8 mouse cellular contexts compared by ENCODE assay signal in the genomic region with DNA sequence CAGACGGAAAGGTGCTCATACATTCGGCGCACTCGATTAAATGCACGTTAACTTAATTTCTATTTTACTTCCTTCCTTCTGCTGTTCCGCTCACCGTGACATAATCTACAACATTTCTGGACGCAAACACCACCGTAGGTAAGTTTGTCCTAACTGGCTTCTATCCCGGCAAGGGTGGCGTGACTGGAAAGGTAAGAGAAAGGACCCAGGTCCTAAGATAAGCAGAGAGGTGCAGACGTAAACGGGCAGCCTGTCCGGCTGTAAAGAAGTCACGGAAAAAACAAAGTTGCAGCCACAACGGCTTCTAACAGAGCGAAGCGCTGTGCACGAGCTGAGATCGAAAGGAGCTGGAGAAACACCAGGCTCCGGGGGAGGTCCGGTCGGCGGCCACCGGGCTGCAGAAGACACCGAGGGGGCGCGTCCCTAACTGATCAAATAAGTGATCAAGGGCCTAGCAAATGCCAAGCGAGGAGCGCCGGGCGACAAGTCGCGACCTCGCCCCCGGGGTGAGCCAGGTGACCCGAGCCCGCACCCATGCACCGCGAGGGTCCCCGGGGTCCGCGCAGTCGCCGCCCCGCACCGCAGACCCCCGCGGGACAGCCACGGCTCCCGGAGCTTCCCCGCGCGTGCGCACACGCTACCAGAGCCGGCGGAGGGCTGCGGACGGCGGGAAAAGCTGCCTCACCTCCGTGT. TPM values are rescaled to one million over a fixed set of nuclear protein-coding genes. Genes with fewer than 3 reads are reported as not detected.
DNase-seq lines count a peak whose midpoint lies in the region; ATAC-seq and TF ChIP-seq lines count a peak whose summit lies in the region.

No protein-coding gene starts in this region.

- peak overlapping the region; percentile 97 for H3K4me3 ChIP-seq in kidney, adult 2 months (ENCODE audit: insufficient read depth, low read depth, low read length)
- H3K4me3 ChIP-seq in ES-Bruce4 (ENCODE audit: low read depth, low read length) = peak overlapping the region; percentile 88
- H3K4me3 ChIP-seq in embryonic facial prominence, embryonic 12.5 days = peak overlapping the region; percentile 88
- H3K4me3 ChIP-seq in intestine, embryonic 15.5 days (replicated peaks) = peak overlapping the region; percentile 81
- H3K4me3 ChIP-seq in midbrain, embryonic 14.5 days (replicated peaks; ENCODE audit: low read depth, low read length) = peak overlapping the region; percentile 79

- WGBS in kidney, adult 2 months = 1% methylated on average over 62 of the region's 62 CpGs
- 2% methylated on average over 62 of the region's 62 CpGs for WGBS in embryonic facial prominence, embryonic 12.5 days
- WGBS in intestine, embryonic 15.5 days = under 1% methylated on average over 62 of the region's 62 CpGs
- under 1% methylated on average over 62 of the region's 62 CpGs for WGBS in midbrain, embryonic 14.5 days

- TF ChIP-seq POLR2A in kidney, adult 2 months (IDR thresholded peaks at IDR 0.05; ENCODE audit: low read depth, low read length) = no peak
- no peak for TF ChIP-seq POLR2A in ES-Bruce4 (IDR thresholded peaks at IDR 0.05; ENCODE audit: insufficient read depth, low read length)

- no peak for DNase-seq in kidney, adult 2 months
- DNase-seq in kidney, postnatal 4 days = no peak
- peak; percentile 2 for DNase-seq in midbrain, embryonic 14.5 days
- DNase-seq in kidney, adult 11 months = no peak
- no peak for DNase-seq in cerebellum, postnatal 10 days

- H3K9ac ChIP-seq in ES-Bruce4 (ENCODE audit: low read depth, poor library complexity, severe bottlenecking) = peak overlapping the region; percentile 82
- H3K9ac ChIP-seq in embryonic facial prominence, embryonic 12.5 days = peak overlapping the region; percentile 96
- peak overlapping the region; percentile 90 for H3K9ac ChIP-seq in intestine, embryonic 15.5 days
- H3K9ac ChIP-seq in midbrain, embryonic 14.5 days (replicated peaks; ENCODE audit: low read length) = peak overlapping the region; percentile 79

- H3K4me1 ChIP-seq in kidney, adult 2 months (ENCODE audit: control insufficient read depth, insufficient read depth, low read length) = peaks cover 5% of the 10 kb centered on the region; the same call in 1 of the 2 replicates
- H3K4me1 ChIP-seq in ES-Bruce4 (ENCODE audit: control insufficient read depth, insufficient read depth, low read length) = no peaks in the 10 kb centered on the region
- peaks cover 19% of the 10 kb centered on the region for H3K4me1 ChIP-seq in embryonic facial prominence, embryonic 12.5 days
- peaks cover 14% of the 10 kb centered on the region for H3K4me1 ChIP-seq in intestine, embryonic 15.5 days (replicated peaks)
- H3K4me1 ChIP-seq in midbrain, embryonic 14.5 days (ENCODE audit: control insufficient read depth, insufficient read depth, low read length) = peaks cover 14% of the 10 kb centered on the region

- H3K9me3 ChIP-seq in ES-Bruce4 (replicated peaks; ENCODE audit: control insufficient read depth, insufficient read depth, low read length, poor library complexity, severe bottlenecking) = no peaks in the 10 kb centered on the region
- H3K9me3 ChIP-seq in embryonic facial prominence, embryonic 12.5 days = no peaks in the 10 kb centered on the region
- no peaks in the 10 kb centered on the region for H3K9me3 ChIP-seq in intestine, embryonic 15.5 days
- H3K9me3 ChIP-seq in midbrain, embryonic 14.5 days (ENCODE audit: control insufficient read depth, low read length) = no peaks in the 10 kb centered on the region

- no peaks in the 10 kb centered on the region; the same call in 1 of the 2 replicates for H3K36me3 ChIP-seq in kidney, adult 2 months (ENCODE audit: control insufficient read depth, insufficient read depth, low read length)
- peaks cover 19% of the 10 kb centered on the region for H3K36me3 ChIP-seq in ES-Bruce4 (ENCODE audit: control insufficient read depth, insufficient read depth, low read length, poor library complexity, severe bottlenecking)
- H3K36me3 ChIP-seq in embryonic facial prominence, embryonic 12.5 days = no peaks in the 10 kb centered on the region
- no peaks in the 10 kb centered on the region for H3K36me3 ChIP-seq in intestine, embryonic 15.5 days
- H3K36me3 ChIP-seq in midbrain, embryonic 14.5 days (ENCODE audit: control insufficient read depth, insufficient read depth, low read length) = no peaks in the 10 kb centered on the region; the same call in 1 of the 2 replicates

- peak overlapping the region; percentile 91 for H3K4me2 ChIP-seq in embryonic facial prominence, embryonic 12.5 days (replicated peaks)
- H3K4me2 ChIP-seq in intestine, embryonic 15.5 days (replicated peaks) = peak overlapping the region; percentile 65
- peak overlapping the region; percentile 84 for H3K4me2 ChIP-seq in midbrain, embryonic 14.5 days (ENCODE audit: low read length)

- H3K27ac ChIP-seq in kidney, adult 2 months (ENCODE audit: insufficient read depth, low read depth, low read length) = peak overlapping the region; percentile 97
- H3K27ac ChIP-seq in ES-Bruce4 (ENCODE audit: insufficient read depth, low read length) = peak overlapping the region; percentile 88
- peak overlapping the region; percentile 96 for H3K27ac ChIP-seq in embryonic facial prominence, embryonic 12.5 days
- peak overlapping the region; percentile 97 for H3K27ac ChIP-seq in intestine, embryonic 15.5 days
- peak overlapping the region; percentile 89 for H3K27ac ChIP-seq in midbrain, embryonic 14.5 days (replicated peaks; ENCODE audit: low read depth, low read length)

- TF ChIP-seq CTCF in kidney, adult 2 months (conservative IDR thresholded peaks at IDR 0.05; ENCODE audit: insufficient read depth, insufficient read length, low read depth, low read length) = no peak
- TF ChIP-seq CTCF in ES-Bruce4 (IDR thresholded peaks at IDR 0.05; ENCODE audit: low read depth, low read length) = no peak

- no peaks in the 10 kb centered on the region for H3K27me3 ChIP-seq in kidney, adult 2 months (replicated peaks; ENCODE audit: control insufficient read depth, insufficient read depth, low read length)
- no peaks in the 10 kb centered on the region for H3K27me3 ChIP-seq in ES-Bruce4 (ENCODE audit: control insufficient read depth, insufficient read depth, low read length, poor library complexity, severe bottlenecking)
- H3K27me3 ChIP-seq in embryonic facial prominence, embryonic 12.5 days = no peaks in the 10 kb centered on the region
- H3K27me3 ChIP-seq in intestine, embryonic 15.5 days (replicated peaks) = no peaks in the 10 kb centered on the region
- H3K27me3 ChIP-seq in midbrain, embryonic 14.5 days (ENCODE audit: control insufficient read depth, insufficient read depth, low read length) = no peaks in the 10 kb centered on the region

- ATAC-seq in embryonic facial prominence, embryonic 12.5 days (ENCODE audit: insufficient number of reproducible peaks, insufficient read depth, low FRiP score, low TSS enrichment) = peak; percentile 55
- peak; percentile 85 for ATAC-seq in intestine, embryonic 15.5 days
- ATAC-seq in midbrain, embryonic 14.5 days (ENCODE audit: low FRiP score, low TSS enrichment) = peak; percentile 82

- no peak for TF ChIP-seq EP300 in ES-Bruce4 (IDR thresholded peaks at IDR 0.05; ENCODE audit: insufficient read depth, low read depth, low read length)

RNA-seq across cellular contexts. Expression of a gene that starts 0.7 kb away (rescaled TPM):
- polyA plus RNA-seq in kidney, adult 2 months (2012; rRNA removed) = 8.9 and 10.9 TPM in 2 replicates
- 135 and 137 TPM in 2 replicates for polyA plus RNA-seq in ES-Bruce4 (2011; ENCODE audit: insufficient read depth, insufficient read length, low read depth, missing spikeins)
- polyA plus RNA-seq in embryonic facial prominence, embryonic 12.5 days (2016; fragmentation: Nextera tagmentation; extraction: Ambion mirVana) = 76.4 and 76.6 TPM in 2 replicates
- 54.1 and 63.4 TPM in 2 replicates for polyA plus RNA-seq in intestine, embryonic 15.5 days (2015; fragmentation: Nextera tagmentation; extraction: Ambion mirVana)
- polyA plus RNA-seq in midbrain, embryonic 14.5 days (2014; fragmentation: Nextera tagmentation; extraction: Ambion mirVana) = 60.0 and 69.9 TPM in 2 replicates

RNA-seq across cellular contexts. Expression of a gene that starts 42.4 kb away (rescaled TPM):
- polyA plus RNA-seq in kidney, adult 2 months (2012; rRNA removed) = 0.19 and 0.45 TPM in 2 replicates
- polyA plus RNA-seq in ES-Bruce4 (2011; ENCODE audit: insufficient read depth, insufficient read length, low read depth, missing spikeins) = 3.0 and 3.2 TPM in 2 replicates
- 0.49 and 0.89 TPM in 2 replicates for polyA plus RNA-seq in embryonic facial prominence, embryonic 12.5 days (2016; fragmentation: Nextera tagmentation; extraction: Ambion mirVana)
- 0.11 and 0.43 TPM in 2 replicates for polyA plus RNA-seq in intestine, embryonic 15.5 days (2015; fragmentation: Nextera tagmentation; extraction: Ambion mirVana)
- polyA plus RNA-seq in midbrain, embryonic 14.5 days (2014; fragmentation: Nextera tagmentation; extraction: Ambion mirVana) = 2.1 and 3.1 TPM in 2 replicates
